Mouse (Mus musculus) CD4-positive, CD25-positive, alpha-beta regulatory T cell, adult 4 months (primary cell): ENCODE data around the gene Slc9a9. TPM values are rescaled to one million over a fixed set of nuclear protein-coding genes. Genes with fewer than 3 reads are reported as not detected.
A peak's percentile ranks its signal among the peaks of the same experiment; 100 is the strongest.
"Not testable (repeated sequence)": the region's sequence is repeated elsewhere in the genome, so short reads cannot be mapped to it uniquely, and the experiment has no call there.

Source experiments
- ATAC-seq: one replicate; pipeline ENCODE4 v1.8.0; 2017
- polyA plus RNA-seq, 2 experiments: library from polyadenylated mRNA; unstranded; fragments of 100-300 nt; shearing (Covaris generic); gene quantifications; one replicate each; pipeline ENCODE4 v1.2.1; 2017

The Slc9a9 gene
- polyA plus RNA-seq: 10 to 100 TPM; 35.6 to 44.2 TPM

DNA sequence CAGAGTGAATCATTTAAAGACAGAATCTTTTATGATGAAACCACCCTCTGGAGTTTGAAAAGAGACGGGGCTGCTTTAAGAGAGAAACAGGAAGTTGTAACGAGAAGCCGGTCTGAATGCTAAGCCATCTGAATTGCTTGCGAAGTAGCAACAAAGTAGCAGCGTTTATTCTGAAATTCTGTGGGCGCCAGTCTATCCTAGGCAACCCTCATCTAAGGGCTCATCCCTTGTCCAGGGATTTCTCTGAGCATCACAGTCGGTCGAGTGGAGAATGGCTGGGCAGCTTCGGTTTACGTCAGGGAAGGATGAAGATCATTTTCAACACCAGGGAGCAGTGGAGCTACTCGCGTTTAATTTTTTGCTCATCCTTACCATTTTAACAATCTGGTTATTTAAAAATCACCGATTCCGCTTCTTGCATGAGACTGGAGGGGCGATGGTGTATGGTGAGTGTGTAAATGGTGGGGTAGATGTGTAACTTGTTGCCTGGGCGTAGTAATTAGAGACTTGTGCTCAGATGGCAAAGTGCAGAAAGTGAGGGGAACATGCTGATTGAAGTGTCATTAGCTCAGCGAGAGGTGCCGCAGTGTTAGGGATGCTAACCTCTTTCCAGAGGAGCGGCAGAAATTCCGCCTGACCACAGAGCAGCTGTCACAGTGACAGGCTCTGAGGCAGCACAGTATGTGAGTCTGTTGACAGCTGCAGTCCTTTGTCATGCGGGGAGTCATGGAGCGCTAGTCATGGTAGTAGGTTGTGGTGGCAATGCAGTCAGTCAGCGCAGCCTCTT is at the start of gene Slc9a9:
Gene Slc9a9, plus strand, starts transcription at position 119 of the 787 bp plus-strand sequence.
- peak; percentile 50 for ATAC-seq

DNA sequence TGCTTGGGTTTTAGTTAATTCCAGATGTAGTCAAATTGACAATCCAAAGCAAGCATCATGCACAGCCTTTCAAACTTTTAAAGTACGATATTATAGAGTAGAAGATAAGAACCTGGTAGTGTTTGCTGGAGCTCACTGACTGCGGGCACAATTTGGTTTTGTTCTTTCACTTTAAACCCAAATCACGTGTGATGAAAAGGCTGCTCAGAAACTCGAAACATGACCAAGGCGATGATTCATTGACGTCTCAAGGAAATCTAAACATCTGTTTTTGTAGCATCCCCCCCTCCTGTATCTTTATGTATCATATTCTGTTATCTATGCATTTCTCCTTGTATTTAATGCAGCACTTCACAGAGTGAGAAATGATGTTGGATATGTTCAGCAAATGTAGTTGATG is 49.4 kb upstream of the Slc9a9 start:
- peak; percentile 73 for ATAC-seq

DNA sequence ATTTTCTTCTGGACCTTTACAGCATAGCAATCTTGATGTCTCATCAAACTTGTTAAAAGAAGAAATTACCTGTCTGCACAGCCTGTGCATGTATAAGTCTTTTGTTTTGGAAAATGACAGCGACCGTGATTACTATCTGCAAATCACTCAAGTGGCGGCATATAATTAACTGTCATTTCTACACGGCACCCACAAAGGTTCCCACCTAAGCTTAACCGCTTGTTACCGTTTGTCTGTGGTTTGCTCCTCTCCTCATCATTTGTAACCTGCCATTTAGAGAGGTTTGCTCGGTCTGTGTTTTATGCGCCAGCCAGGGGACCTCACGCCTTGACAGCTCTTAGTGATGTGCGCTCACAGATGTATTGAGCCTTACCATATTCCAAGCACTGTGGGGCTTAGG is 48.9 kb upstream of the Slc9a9 start:
- peak; percentile 69 for ATAC-seq

DNA sequence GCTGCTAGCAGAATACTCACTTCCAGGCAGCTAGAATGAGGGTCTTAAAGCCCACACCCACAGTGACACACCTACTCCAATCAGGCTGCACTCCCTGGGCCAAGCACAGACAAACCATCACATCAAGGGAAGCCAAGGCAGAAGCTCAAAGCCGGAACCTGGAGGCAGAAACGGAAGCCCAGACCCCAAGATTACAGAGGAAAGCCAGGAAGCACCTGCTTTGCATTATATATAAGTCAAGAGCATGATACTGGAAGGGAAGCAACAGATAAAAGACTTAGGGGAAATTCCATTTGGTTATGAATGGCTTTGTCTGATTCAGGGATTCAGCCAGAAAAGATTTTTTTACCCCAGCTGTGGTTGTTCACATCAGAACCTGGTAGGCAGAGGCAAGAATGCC is 47.8 kb upstream of the Slc9a9 start:
- no peak for ATAC-seq

DNA sequence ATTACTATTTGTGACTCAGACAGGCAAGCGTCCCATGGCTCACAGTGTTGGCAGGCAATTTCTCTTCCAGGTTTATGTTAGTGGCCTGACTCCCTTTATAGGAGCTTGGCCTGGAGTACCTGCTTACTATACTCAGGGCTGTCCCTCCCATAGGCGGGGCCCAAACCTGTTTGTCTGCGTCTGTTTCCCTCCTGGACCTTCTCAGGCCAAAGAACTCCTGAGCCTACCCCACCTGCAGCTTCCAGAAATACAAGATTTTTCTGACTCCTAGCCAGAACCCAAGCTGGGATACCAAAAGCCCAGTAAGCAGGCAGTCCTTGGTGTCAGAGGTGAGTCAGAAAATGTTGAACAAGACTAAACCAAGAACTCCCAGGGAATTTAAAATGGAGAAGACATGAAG is 43.0 kb upstream of the Slc9a9 start:
- no peak for ATAC-seq

DNA sequence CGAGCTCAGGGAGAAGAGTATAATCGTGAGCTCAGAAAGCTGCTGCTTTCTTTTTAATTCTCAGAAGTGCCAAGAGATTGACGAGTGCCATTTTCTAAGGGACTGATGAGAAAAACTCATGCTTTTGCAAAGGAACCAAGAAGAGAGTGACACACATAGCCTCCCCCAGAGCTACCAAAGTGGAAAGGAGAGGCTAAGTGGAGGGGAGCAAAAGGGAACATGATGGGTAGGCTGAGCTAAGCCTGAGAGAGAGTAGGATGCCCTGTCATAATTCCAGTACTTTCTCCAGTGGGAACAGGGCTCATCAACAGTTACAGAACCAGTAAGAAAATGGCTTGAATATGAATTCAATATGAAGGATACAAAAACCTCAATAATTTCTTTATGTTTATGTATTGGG is 40.8 kb upstream of the Slc9a9 start:
- ATAC-seq: no peak

DNA sequence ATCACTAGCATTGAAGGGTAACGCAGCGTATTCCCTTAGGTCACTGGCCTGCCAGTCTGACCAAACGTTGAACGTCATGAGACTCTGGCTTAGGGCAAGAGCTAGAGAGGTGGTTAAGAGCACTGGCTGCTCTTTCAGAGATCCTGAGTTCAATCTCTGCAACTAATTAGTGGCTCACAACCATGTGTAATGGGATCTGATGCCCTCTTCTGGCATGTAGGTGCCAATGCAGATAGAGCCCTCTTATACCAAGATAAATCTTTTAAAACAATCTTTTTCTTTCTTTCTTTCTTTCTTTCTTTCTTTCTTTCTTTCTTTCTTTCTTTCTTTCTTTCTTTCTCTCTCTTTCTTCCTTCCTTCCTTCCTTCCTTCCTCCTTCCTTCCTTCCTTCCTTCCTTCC is 35.4 kb upstream of the Slc9a9 start:
- ATAC-seq: not testable (repeated sequence)

DNA sequence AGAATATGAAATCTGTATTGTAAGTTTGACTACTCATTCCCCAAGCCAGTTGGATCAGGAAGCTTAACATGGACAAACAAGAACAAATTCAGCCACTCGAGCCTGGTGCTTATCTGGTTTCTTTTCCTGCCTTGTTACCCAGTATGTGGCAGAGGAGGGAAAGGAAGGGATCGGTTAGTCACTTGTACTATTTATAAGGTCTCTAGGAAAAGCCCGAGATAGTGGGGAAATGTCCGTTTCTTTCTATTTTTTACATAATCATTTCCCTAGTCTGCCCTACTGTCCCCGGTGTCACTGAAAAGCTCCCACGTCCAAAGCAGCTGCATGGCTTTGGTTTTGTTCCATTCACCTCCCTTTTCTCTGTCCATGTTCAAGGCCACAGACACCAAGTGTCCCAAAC is 24.1 kb upstream of the Slc9a9 start:
- ATAC-seq: no peak

DNA sequence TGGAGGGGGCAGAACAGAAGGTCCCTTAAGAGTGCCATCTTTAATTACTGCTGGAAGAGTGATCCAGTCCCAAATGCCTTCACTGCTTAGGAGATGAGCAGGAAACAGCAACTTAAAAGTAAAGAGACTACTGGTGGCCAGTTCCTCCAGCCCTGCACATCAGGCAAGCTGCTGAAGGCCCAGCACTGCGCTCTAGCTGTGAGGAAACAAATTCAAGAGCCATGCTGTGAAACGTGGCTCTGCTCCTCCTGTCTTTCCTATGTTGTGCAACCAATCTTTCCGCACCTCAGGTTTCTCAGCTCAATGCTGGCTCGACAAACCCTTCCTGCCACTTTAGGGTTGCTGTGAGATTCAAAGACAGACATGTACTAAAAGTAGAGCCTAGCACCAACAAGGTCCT is 22.3 kb upstream of the Slc9a9 start:
- ATAC-seq: no peak

DNA sequence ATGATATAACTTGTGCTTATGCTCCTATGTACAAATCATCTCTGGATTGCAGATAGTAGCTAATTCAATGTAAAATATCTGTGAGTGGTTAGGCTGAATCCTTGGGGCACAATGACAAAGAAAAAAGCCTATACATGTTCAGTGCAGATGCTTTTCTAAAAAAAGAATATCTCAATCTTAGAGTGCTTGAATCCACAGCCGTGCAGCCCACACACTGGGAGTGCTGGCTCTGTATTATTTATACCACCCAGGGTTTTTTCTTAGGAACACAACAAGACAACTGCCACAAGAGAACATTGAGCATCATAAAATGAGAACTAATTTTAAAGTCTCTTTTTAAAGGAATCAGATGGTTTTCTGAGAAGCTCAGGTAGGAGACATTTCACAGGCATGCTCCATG is 19.7 kb upstream of the Slc9a9 start:
- no peak for ATAC-seq

DNA sequence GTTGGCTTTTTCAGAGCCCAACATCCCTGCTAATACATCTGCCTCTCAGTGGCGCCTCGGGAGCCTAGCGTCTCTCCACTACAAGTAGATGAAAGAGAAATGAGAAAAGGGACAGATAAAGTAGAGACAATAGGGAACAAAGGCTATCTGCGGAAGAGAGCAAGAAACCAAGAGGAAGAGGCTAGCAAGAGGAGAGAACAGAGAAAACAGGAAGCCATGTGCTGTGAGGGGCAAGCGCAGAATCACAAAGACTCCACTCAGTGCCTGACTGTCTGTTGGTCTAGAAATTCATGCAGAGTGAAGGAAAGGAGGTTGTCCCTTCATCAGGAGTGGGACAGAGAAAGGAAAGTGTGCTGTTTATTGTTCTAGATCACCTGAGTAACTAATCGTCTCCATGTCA is 16.5 kb upstream of the Slc9a9 start:
- peak; percentile 47 for ATAC-seq

DNA sequence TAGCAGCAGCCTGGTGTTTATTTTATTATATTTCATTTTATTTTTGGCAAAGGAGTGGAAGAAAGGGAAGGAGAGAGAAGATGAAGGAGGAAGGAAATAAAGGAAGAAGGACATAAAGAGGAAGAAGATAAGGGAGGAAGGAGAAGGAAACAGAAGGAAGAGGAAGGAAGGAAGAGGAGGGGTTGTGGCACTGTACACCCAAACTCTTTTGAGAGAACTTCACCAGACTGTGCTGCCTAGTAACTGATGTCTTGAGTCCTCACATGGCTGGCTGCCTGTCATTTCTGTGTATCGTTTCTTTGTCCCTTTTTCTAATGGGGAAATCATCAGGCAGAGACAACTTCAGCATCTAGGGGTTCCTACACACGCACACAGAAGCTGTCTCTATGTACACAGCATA is 15.9 kb upstream of the Slc9a9 start:
- ATAC-seq: no peak

DNA sequence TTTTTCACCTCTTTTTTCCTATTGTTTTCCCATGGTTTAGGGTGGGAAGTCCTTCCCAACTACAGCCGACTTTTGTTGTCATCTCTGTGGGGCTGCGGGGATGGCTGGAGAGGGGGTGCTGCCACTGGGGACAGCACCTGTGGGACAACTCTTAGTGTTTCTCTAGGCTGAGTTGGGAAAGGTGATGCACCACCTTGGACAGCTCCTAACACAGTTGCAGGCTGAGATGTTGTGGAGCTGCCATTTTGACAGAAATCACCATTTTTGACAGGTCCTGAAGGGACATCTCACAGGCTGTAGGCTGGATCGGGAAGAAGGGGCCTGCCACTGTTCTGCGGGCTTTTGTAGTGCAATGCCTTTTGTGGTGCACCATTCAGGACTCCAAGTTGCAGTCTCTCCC is 13.4 kb upstream of the Slc9a9 start:
- ATAC-seq: no peak

DNA sequence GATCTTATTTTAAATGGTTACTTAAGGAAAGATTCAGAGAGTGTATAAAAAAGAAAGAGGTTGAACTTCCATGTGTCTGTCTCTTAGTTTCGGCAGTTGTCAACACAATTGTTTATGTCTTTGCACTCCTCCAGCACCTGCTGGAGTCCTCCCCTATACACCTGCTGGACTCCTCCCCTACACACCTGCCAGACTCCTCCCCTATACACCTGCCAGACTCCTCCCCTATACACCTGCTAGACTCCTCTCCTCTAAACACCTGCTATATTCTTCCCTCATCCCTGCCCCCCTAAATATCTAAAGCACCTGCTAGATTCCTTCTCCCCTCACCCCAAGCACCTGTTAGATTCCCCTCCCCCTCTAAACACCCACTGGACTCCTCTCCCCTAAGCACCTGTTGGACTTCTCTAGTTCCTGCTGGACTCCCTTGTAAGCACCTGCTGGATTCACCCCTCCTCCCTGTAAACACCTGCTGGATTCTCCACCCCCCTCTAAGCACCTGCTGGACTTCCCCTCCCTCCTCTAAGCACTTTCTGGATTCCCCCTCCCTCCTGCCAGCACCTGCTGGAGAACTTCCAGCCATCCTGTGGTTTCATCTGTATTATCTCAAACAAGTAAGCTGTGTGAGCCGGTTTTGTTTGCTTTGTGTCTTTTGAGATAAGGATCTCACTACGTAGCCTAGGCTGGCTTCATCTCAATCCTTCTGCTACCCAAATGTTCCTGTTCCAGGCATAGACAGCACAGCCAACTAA is 10.1 kb upstream of the Slc9a9 start:
- no peak for ATAC-seq

DNA sequence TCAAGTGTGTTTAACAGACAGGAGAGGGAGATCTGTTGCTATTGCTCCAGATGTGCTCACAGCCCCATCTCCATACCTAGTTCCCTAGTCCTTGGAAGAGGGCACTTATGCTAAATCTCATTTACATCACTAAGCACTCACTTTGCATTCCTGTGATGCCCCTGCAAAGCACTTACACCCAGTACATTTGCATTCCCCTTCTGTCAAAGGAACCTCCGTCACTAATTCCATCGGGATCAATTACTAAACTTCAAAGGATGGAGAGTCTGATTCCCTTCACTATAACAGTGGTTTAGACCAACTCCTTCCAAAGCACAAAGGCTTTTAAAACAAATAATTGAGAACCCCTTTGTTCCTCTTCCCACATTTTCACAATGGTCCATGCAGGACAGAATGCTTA is 7.9 kb upstream of the Slc9a9 start:
- no peak for ATAC-seq

DNA sequence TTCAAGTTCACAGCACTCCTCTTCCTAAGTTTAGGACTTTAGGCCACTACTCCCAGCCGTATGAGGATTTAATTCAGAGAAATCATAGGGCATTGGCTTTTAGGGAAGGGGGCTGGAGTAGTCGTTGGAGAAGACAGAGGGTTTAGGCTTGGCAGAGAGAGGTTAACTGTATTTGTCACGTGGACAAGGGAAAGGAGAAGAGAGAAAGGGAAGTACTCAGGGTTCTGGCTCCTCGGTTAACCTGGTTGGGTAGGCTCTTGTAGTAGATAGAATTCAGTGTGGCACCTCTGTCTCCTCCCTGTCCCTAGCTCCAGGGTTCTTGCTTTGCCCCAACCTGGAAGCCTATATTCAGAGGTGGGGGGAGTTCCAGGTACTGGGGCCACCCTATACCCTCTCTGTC is 4.5 kb upstream of the Slc9a9 start:
- ATAC-seq: no peak

DNA sequence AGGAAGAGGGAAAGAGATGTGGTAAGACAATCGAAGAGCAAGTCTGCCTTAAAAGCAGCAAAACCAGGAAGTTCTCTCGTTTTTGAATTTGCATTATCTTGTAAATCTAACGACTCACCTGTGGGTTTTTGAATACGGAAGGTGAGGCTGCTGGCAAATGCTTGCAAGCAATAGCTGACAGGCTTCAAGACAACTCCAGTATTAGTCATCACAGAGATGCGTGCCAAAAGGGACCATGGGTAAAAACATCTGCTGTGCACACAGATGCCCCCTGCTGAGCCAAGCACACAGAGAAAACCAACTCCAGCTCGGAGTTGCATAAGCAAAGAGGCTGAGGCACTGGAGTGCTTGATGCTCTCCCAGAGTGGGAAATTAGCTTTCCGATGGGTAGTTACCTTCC is 1.1 kb upstream of the Slc9a9 start:
- ATAC-seq: peak; percentile 83

DNA sequence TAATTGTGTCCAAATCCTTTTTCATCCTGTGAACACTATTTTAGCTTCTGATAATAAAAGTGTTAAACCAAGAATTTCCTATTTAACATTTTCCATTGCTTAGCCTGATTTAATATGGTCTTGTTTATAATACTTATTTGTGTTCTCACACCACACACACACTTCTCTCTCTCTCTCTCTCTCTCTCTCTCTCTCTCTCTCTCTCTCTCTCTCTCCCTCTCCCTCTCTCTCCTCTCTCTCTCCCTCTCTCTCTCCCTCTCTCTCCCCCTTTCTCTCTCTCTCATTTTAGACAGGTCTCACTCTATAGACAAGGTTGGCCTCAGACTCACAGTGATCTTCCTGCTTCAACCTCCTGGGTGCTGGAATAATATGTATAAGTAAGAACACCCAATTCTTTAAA is 995 bp downstream of the Slc9a9 start:
- ATAC-seq: no peak

DNA sequence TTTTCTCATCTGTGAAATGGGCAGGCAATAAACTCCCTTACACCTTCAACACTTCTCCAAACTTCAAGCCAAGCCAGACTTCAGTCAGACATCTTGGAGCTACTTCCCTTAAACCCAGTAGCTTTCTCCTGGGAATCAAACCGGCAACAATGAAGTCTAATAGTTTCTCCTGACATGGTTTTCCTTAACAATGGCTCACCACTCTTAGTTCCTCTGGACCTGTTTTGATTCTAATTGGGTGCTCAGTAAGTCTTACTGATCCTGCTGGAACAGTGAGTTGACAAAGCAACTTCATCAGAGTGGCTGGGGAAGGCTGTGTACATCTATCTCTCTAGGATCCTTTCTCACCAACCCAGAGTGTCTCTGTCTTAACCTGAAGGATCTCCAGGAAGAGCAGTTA is 5.0 kb downstream of the Slc9a9 start:
- ATAC-seq: no peak

DNA sequence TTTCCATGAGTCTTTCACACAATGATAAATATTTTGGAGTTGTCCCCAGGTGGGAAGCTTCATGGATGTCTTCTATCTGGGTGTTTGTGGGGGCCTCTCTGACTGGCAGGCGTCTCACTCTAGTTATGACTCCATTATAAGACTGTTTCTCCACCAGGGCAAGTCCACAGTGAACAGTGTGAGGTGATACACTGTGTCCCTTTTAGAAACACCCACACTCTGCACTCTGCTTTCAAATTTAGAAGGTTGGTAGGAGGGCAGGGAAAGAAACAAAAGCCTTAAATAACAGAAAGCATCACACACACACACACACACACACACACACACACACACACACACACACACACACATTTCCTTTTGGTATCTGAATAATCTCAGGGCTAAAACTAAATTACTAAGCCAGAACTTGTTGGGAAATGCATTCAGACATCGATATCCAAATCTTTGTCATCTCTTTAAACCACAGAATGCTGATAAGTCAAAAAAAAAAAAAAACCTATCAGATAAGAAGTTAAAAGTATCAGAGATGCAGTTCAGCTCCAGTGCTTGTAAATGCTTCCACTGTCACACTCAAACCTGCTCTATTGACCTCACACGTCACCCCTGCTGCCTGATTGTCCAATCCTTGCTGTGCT is 8.4 kb downstream of the Slc9a9 start:
- peak; percentile 40 for ATAC-seq

DNA sequence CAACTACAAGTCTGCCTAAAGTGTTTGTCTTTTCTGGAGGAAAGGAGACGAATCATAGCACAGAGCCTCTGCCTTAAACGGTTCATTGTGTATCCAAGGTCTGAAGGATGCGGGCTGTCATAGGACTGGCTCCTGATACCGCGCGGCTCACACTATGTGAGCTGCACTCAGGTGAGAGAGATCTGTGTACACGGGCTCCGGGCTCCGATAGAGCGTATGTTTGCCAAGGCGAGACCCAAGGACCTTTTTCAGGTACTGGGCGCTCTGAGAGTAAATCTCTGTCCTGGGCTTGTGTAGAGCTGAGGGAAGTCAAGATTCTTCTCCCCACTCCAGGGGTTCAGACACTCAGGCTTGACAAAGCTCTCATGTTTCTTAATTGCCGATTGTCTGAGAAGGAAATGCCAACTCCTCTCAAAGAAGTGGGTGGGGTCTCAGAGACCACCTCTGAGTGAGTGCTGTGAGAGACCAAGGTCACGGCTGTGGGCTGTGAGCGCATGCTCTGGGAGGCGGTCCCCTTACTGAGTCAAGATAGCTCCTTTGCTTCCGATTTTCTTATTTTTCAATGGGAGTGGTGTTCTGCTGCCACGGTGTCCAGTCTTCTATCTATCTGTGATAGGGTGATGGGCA is 10.9 kb downstream of the Slc9a9 start:
- ATAC-seq: no peak

DNA sequence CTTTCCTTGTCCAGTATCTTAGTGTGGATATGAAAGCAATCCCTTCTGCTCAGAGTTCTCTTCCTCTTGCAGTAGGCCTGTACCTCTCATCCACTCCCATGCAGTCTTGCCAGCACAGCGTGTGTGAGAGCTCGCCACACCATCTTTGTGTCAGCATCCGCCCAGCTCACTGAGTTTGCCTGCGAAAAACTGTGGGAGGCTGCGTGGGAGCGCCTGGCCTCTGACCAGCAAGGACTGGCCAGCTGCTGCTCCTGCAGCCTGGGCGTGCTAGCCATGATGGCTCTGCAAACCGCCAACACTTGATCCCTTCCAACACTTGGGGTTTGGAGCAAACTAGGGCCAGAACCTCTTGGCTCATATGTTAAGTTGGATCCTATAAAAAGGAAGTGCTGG is 11.4 kb downstream of the Slc9a9 start:
- ATAC-seq: no peak

DNA sequence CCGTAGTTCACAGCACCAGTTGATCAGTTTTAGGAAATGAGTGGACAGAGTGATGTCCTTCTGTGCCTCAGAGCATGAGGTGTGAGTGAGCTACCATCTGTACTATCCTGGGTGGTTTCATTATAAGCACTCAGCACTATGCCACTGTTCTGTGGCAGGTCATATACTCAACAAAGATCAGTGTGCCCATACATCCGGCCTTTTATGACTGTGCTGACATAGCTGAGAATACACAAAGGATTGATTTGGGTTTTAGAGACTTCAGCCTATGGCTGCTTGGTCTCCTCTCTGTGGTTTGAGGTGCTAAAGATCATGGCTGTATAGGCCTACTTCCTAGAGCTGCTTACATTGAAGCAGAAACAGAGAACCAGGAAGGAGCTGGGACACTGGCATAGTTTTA is 12.6 kb downstream of the Slc9a9 start:
- peak; percentile 85 for ATAC-seq
